Mouse (Mus musculus) Patski (cell line): ENCODE measurements at regions not wholly inside any gene's neighbourhood (a gene's known extent, or its start where the extent isn't known, plus 50 kb on each side); places are given as distances from the start of the nearest gene placed in this dataset.

Source experiments
- ATAC-seq: fragments of 100-300 bp; one replicate; pipeline ENCODE4 v1.8.0; 2021
- CTCF ChIA-PET: fragments of 350-600 bp; sonication (Branson Sonifier 250); formaldehyde crosslinking; loops from one replicate; lab custom pipeline; 2022; ENCODE audit warnings: inconsistent platforms; lab: Charles Lee
- POLR2A ChIA-PET: fragments of 350-600 bp; sonication (Branson Sonifier 250); formaldehyde crosslinking; loops from one replicate; lab custom pipeline; 2022; ENCODE audit warnings: antibody characterized with exemption, inconsistent platforms; lab: Charles Lee
- DNase-seq: peaks from one replicate; pipeline ENCODE4 v3.0.0-alpha.2; 2011; ENCODE audit warnings: low read depth, low spot score
- H3K27me3 ChIP-seq: fragments of 371-371 bp; one replicate; pipeline ENCODE4 v1.5.1; 2021
- CTCF ChIP-seq: fragments of 100-300 bp; IDR thresholded peaks from one replicate; pipeline ENCODE4 v1.5.1; 2021
- in situ Hi-C: fragments of 300-500 bp; cut with MboI; formaldehyde crosslinking; loops from 3 replicates; pipeline ENCODE4 v1.11.1; 2018; ENCODE audit warnings: low pct_unique_long_range_greater_than_20kb, mixed read lengths

- ChIA-PET POLR2A (interaction anchor here (0.6 kb wide), 1 partner anchor 78 kb away, joined by 5 read pairs; no protein-coding TSS in a partner anchor), CTCF (no interaction called here)
- ATAC-seq (no peak), DNase-seq (no peak)
- TF ChIP-seq CTCF: no peak
- in situ Hi-C loops: no loop called here
- no peaks in the 10 kb centered on the region for H3K27me3 ChIP-seq
These were observed 657.9 kb upstream of the Pabpc5 start for GRCm38 (mm10) chrX:119269126-119269525.
